Mouse (Mus musculus) natural killer cell, adult 2 months (primary cell): ENCODE data around the gene Smtn.

Experiments used
- DNase-seq, 2 experiments: peaks; one replicate each; pipeline ENCODE4 v3.0.0; 2022; ENCODE audit warnings: low spot score in 2 of 2

Gene Smtn

DNA sequence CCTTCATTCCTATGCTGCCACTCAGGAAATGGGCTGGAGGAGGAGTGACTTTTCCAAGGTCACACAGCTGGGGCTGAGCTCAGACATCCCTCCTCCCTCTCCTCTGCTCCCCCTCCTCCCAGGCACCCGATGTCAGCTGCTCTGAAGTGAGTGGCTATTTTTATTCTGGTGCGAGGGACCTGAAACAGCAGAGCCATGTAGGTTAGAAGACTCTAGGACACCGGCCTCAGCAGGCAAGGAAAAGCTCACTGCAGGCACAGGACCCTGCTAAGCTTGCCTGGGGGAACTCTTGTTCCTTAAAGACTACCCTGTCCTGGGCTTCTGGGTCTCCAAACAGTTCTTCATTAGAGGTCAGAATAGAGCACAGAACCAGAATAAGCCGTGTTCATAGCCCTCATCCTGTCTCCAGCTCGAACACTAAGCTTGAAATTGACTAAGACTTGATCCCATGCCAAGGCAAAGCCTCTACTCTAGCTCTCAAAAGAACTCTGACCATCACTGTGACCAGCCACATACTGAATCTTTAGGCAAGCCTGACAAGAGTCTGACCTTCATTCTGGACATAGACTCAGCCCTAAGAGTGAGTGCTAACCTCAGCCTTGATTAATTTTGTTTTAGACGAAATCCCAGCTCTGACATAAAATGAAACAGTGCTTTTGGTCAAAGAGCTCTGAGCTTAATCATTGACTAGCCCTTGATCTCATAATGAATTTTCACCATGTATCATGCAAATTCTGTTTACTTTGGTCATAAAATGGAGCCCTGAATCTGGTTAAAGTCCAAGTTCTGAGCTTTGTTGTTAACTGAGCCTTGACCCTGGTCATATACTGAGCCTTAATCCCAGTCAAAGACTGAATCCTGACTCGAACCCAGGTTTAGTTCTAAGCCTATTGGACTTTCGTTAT is 31.0 kb downstream of the Smtn start:
- no peak for DNase-seq

- no peak for DNase-seq
These were observed 32.2 kb downstream of the Smtn start for GRCm38 (mm10) chr11:3508226-3508625.

DNA sequence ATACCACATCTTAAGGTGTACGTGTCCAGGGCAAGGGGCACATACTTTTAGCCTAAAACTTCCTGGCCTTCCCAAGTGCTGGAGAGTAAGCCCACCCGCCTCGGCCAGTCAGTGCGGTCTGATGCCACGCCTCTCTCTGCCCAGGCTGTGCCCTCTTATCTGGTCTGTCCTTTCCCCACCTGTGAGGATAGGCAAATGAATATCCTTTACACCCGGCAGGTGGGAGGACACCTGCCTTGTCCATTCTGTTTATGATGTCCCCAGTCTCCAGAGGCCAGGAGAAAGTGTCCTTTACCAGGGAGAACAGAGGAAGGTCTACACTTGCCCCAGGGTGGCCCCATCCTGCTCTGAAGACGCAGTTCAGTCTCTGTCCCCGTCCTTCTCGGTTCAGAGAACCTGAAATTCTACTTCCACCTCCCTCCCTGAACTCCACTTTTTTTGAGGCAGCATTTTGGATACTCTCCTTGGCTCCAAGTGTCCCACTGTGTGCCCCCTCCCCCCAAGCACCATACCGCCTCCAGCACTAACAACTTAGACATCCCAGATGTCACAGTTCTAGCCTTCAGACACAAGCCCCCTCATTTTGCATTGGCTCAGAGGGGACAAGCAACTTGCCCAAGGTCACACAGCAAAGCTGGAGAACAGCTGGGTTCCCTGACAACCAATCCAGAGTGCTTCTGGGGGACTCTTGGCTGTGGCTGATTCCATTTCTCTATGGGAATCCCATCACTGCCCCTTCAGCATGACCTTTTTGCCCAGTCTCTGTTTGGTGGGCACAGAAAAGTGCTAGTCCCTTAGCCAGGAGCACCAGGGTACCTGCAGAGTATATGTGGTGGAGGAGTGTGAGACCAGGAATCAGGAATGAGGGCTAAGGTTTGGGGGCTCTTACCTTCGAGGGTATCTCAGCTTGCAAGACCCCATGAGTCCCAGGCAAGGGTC is 36.4 kb downstream of the Smtn start:
- DNase-seq, result no peak

DNA sequence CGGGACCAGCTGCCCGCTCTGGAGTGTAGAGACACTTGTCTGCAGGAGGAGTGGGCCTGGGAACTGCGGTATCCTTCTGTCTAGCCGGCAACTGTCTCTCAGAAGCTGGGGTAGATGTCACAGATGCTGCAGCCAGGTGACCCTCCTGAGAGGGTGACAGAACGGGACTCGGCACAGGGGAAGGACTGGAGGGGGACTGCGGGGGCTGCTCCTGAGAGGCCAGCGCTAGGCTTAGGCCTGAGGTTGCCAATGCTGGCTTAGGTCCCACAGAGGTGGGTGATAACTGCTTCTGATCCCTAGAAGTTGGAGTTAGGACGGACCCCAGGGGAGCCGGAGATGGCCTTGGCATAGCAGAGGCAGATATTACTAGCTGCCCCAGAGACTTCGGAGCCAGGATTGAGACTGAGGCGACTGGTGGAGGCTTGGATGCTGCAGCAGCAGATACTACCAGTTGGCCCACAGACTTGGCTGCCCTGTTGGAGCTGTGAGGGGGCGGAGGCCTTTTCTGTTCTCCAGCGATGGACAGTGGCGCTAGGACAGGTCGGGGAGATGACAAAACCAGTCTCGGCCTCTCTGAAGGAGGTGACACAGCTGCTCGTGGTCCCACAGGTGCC is 37.8 kb downstream of the Smtn start:
- DNase-seq, result no peak

GRCm38 (mm10) chr11:3502057-3502456 is 38.4 kb downstream of the Smtn start:
- DNase-seq, result no peak

GRCm38 (mm10) chr11:3497296-3497695 is 43.1 kb downstream of the Smtn start:
- DNase-seq, result no peak

GRCm38 (mm10) chr11:3496756-3497155 is 43.7 kb downstream of the Smtn start:
- DNase-seq, result no peak

- DNase-seq, result no peak
These were observed 44.9 kb downstream of the Smtn start for GRCm38 (mm10) chr11:3495496-3495895.

DNA sequence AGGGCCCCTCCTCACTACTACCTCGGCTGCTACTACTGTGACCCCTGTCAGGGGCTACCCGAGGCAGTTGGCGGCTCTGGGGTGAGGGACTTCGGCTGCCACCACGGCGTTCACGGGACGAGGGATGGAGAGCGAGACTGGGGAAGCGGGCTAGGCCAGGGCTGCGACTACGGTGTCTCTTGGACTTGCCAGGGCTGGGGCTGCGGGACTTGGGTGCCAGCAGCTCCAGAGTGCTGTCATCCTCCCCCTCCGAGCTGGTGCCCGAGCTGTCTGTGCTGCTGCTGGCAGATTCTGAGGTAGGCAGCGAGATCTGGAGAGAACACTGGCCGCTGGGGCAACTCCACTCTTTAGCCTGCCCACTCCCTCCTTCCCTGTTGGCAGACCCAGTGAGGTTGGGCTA is 45.6 kb downstream of the Smtn start:
- no peak for DNase-seq

- DNase-seq, result no peak
These were observed 47.7 kb downstream of the Smtn start for GRCm38 (mm10) chr11:3492748-3493147.

- DNase-seq, result no peak
These were observed 51.4 kb downstream of the Smtn start for GRCm38 (mm10) chr11:3489036-3489435.

DNA sequence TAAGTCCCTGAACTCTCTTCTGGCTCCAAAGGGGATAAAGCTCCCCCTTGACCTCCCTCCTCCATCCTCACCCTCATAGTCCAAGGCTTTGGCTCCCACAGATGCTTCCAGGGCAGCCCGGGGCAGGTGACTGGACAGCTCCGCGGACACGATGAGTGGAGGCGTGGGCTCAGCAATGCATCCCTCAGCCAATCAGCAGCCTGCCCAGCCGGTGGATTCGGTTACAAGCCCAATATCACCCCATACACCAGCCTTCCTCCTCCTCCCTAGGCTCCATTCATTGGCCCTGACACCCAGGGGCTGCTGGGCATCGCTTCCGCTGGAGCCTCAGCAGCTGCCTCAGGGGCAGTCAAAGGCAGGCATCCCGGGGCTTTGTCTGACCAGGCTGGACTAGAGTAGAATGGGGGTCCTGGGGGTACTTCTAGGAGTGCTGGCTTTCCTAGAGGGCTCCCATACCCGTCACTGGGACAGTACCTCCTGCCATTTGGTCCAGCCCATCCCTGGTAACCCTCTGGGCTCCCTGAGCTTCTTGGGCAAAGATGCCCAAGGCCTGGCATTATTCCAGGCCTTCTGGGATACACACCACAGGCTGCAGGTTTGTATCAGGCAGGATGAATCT is 52.4 kb downstream of the Smtn start, which contains the start of gene Pla2g3:
Gene Pla2g3, plus strand, starts transcription at position 333 of the 619 bp plus-strand sequence.
- no peak for DNase-seq

GRCm38 (mm10) chr11:3486349-3486748 is 54.1 kb downstream of the Smtn start:
- DNase-seq, result no peak

GRCm38 (mm10) chr11:3483980-3484642 is 56.3 kb downstream of the Smtn start:
- no peak for DNase-seq

DNA sequence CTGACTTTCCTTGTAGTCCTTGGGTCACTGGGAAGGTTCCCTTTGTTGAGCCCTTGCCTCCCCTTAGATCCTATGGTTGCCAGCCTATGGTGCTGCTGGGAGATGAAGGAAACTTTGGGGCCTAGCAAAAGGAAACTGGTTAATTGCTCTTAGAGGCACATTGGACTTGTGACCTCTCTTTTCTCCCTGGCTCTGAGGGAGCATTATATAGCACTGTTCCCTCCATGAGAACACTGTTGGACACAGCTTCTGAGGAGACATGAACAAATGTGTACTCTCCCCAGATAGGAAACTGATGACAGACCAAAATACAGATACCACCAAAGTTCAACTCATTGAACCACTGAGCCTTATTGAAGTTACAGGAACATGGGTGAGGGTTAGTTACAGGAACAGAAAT is 64.9 kb downstream of the Smtn start:
- no peak for DNase-seq

DNA sequence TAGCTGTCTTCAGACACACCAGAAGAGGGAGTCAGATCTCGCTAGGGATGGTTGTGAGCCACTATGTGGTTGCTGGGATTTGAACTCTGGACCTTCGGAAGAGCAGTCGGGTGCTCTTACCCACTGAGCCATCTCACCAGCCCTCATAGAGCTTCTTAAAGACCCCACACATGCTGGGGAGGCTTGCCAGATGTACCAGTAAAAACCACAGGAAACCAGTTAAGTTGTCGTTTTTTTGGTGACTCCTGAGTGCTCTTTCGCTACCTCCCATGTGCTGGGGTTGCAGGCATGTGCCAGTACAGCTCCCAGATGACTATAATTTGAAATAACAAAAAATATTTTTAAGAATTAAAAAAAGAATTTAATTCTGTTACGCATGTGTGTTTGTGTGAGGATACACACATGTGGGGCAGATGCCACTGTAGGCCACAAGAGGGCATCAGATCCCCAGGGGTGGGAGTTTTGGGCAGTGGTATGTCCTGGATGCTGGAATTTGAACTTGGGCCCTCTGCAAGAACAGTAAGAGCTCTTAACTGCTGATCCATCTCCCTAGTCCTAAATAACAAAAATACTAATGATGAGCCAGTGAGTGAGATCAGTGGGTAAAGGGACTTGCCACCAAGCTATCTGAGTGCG is 65.8 kb downstream of the Smtn start:
- no peak for DNase-seq

GRCm38 (mm10) chr11:3472484-3472883 is 67.9 kb downstream of the Smtn start:
- peak; percentile 43 to 66 for DNase-seq

- DNase-seq, result no peak
These were observed 69.0 kb downstream of the Smtn start for GRCm38 (mm10) chr11:3471448-3471850.
